ENCODE assay signal across 13 mouse cellular contexts in the genomic region with DNA sequence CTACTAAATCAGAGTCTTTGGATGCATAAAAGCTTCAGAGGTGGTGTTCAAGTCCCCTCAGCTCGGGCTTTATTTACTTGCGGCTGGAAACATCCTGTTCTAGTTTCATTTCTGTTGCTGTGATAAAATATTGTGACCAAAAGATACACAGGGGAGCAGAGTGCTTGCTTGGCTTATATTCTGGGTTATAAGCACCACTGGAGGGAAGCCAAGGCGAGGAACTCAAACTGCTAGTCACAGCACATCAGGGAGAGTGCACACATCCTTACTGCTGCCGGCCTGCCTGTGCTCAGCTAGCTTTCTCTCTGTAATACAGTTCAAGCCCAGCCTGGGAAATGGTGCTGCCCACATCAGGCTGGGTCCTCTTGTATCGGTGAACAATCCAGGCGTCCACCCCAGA. TPM values are rescaled to one million over a fixed set of nuclear protein-coding genes. Genes with fewer than 3 reads are reported as not detected.
DNase-seq lines count a peak whose midpoint lies in the region; ATAC-seq and TF ChIP-seq lines count a peak whose summit lies in the region.
"Had no signal": no experiment of that assay in that cellular context is flagged by ENCODE, and none has a peak within 500 bp of the region (broad histone marks: within the 10 kb centered on the region; RNA-seq: fewer than 3 reads in every experiment).

No protein-coding gene starts in this region.

- no peak for DNase-seq in kidney, adult 8-10 months
- DNase-seq in NIH3T3 (ENCODE audit: low read depth) = peak; percentile 24
- DNase-seq in left cerebral cortex, postnatal 25 days (ENCODE audit: low spot score in 2 of 2) = no peak
- no peak for DNase-seq in spleen, adult 12 weeks (ENCODE audit: low spot score)
- no peak for DNase-seq in thymus, postnatal 25 days
- DNase-seq: cerebellum, postnatal 10 days had no signal

- peaks cover 11% of the 10 kb centered on the region; the same call in 1 of the 2 replicates for H3K4me1 ChIP-seq in kidney, embryonic 16.5 days (ENCODE audit: insufficient read depth, low read length)
- H3K4me1 ChIP-seq in embryonic fibroblast, embryonic 13.5 days (ENCODE audit: control insufficient read depth, insufficient read depth, low read length) = peaks cover 3% of the 10 kb centered on the region; the same call in 1 of the 2 replicates
- H3K4me1 ChIP-seq in limb, embryonic 13.5 days = peaks cover 16% of the 10 kb centered on the region
- H3K4me1 ChIP-seq: embryonic facial prominence, embryonic 10.5 days; heart, embryonic 13.5 days had no signal

- no peak overlapping the region for H3K4me2 ChIP-seq in kidney, embryonic 16.5 days (replicated peaks; ENCODE audit: low read depth, low read length)
- no peak overlapping the region for H3K4me2 ChIP-seq in limb, embryonic 13.5 days (replicated peaks)
- H3K4me2 ChIP-seq: heart, embryonic 13.5 days; hindbrain, embryonic 14.5 days had no signal

- intact Hi-C loops in left cerebral cortex, postnatal 25 days (cut with DNase I) = no loop called here

- no peaks in the 10 kb centered on the region for H3K27me3 ChIP-seq in kidney, embryonic 16.5 days (ENCODE audit: insufficient read depth, low read length)
- H3K27me3 ChIP-seq in limb, embryonic 13.5 days = no peaks in the 10 kb centered on the region
- H3K27me3 ChIP-seq: heart, embryonic 13.5 days had no signal

- H3K9me3 ChIP-seq in kidney, embryonic 16.5 days (ENCODE audit: low read length) = no peaks in the 10 kb centered on the region
- H3K9me3 ChIP-seq in limb, embryonic 13.5 days = no peaks in the 10 kb centered on the region
- H3K9me3 ChIP-seq: embryonic facial prominence, embryonic 10.5 days; forebrain, embryonic 10.5 days; heart, embryonic 13.5 days had no signal

- peak; percentile 76 for ATAC-seq in kidney, embryonic 16.5 days (ENCODE audit: low FRiP score, low TSS enrichment)
- ATAC-seq in limb, embryonic 13.5 days (ENCODE audit: low FRiP score, low read depth) = peak; percentile 40; the same call in 1 of the 2 replicates

- H3K27ac ChIP-seq in kidney, embryonic 16.5 days (ENCODE audit: low read length) = peak overlapping the region; percentile 88
- peak overlapping the region; percentile 25; the same call in 1 of the 2 replicates for H3K27ac ChIP-seq in embryonic fibroblast, embryonic 13.5 days (ENCODE audit: insufficient read depth, low read length)
- 0 out of 2 replicates have a peak overlapping the region, but pooled peaks have one; percentile 35 for H3K27ac ChIP-seq in limb, embryonic 13.5 days
- H3K27ac ChIP-seq: embryonic facial prominence, embryonic 10.5 days; forebrain, embryonic 10.5 days; heart, embryonic 13.5 days; hindbrain, embryonic 14.5 days had no signal

- TF ChIP-seq POLR2A in embryonic fibroblast, embryonic 13.5 days (IDR thresholded peaks at IDR 0.05; ENCODE audit: low read depth, low read length) = no peak

- peak overlapping the region; percentile 36; the same call in 1 of the 2 replicates for H3K9ac ChIP-seq in kidney, embryonic 16.5 days (replicated peaks; ENCODE audit: low read length)
- no peak overlapping the region for H3K9ac ChIP-seq in limb, embryonic 13.5 days
- H3K9ac ChIP-seq: heart, embryonic 13.5 days; hindbrain, embryonic 14.5 days had no signal

- WGBS in kidney, embryonic 16.5 days = 67% methylated on average over 6 of the region's 6 CpGs
- WGBS in limb, embryonic 13.5 days = 70% methylated on average over 6 of the region's 6 CpGs

- H3K4me3 ChIP-seq in kidney, embryonic 16.5 days (ENCODE audit: low read length) = no peak overlapping the region
- no peak overlapping the region for H3K4me3 ChIP-seq in embryonic fibroblast, embryonic 13.5 days (ENCODE audit: insufficient read depth, low read length)
- H3K4me3 ChIP-seq in limb, embryonic 13.5 days = no peak overlapping the region
- H3K4me3 ChIP-seq: embryonic facial prominence, embryonic 10.5 days; forebrain, embryonic 10.5 days; heart, embryonic 13.5 days had no signal

- no peaks in the 10 kb centered on the region for H3K36me3 ChIP-seq in kidney, embryonic 16.5 days (ENCODE audit: insufficient read depth, low read length)
- H3K36me3 ChIP-seq in limb, embryonic 13.5 days = no peaks in the 10 kb centered on the region
- H3K36me3 ChIP-seq: embryonic facial prominence, embryonic 10.5 days; forebrain, embryonic 10.5 days; heart, embryonic 13.5 days had no signal

- no peak for TF ChIP-seq CTCF in embryonic fibroblast, embryonic 13.5 days (IDR thresholded peaks at IDR 0.05; ENCODE audit: borderline replicate concordance, insufficient read depth, low read length)

RNA-seq across cellular contexts. Expression of a gene that starts 43.4 kb away (rescaled TPM):
- polyA plus RNA-seq in kidney, embryonic 16.5 days (2015; fragmentation: Nextera tagmentation; extraction: Ambion mirVana) = 8.0 and 8.9 TPM in 2 replicates
- polyA plus RNA-seq in embryonic fibroblast, embryonic 13.5 days (2011; ENCODE audit: insufficient read length, low read depth, missing spikeins) = 2.7 and 4.0 TPM in 2 replicates
- polyA plus RNA-seq in limb, embryonic 13.5 days (2015; fragmentation: Nextera tagmentation; extraction: Ambion mirVana) = 6.3 and 7.6 TPM in 2 replicates
- under 1 TPM in 1 of 2 experiments, not detected in 1; 0.32 TPM for total RNA-seq in left cerebral cortex, postnatal 25 days (2021)

RNA-seq across cellular contexts. Expression of a gene that starts 44.4 kb away (rescaled TPM):
- polyA plus RNA-seq in kidney, embryonic 16.5 days (2015; fragmentation: Nextera tagmentation; extraction: Ambion mirVana) = 11.2 and 17.7 TPM in 2 replicates
- 14.6 and 15.6 TPM in 2 replicates for polyA plus RNA-seq in embryonic fibroblast, embryonic 13.5 days (2011; ENCODE audit: insufficient read length, low read depth, missing spikeins)
- polyA plus RNA-seq in limb, embryonic 13.5 days (2015; fragmentation: Nextera tagmentation; extraction: Ambion mirVana) = 12.8 and 14.2 TPM in 2 replicates
- total RNA-seq in left cerebral cortex, postnatal 25 days (2021) = 10 to 100 TPM; 25.5 to 27.3 TPM

Comparison
In these comparisons a context has a peak if more than half of its experiments do, and no peak if none do; other contexts are left out.
1. H3K27ac ChIP-seq: peak in every context shown above with its lines; median percentile 88 in kidney, embryonic 16.5 days; 35 in limb, embryonic 13.5 days; 25 in embryonic fibroblast, embryonic 13.5 days.